Mouse (Mus musculus): ENCODE data around the gene Xkr7.

The Xkr7 gene

DNA sequence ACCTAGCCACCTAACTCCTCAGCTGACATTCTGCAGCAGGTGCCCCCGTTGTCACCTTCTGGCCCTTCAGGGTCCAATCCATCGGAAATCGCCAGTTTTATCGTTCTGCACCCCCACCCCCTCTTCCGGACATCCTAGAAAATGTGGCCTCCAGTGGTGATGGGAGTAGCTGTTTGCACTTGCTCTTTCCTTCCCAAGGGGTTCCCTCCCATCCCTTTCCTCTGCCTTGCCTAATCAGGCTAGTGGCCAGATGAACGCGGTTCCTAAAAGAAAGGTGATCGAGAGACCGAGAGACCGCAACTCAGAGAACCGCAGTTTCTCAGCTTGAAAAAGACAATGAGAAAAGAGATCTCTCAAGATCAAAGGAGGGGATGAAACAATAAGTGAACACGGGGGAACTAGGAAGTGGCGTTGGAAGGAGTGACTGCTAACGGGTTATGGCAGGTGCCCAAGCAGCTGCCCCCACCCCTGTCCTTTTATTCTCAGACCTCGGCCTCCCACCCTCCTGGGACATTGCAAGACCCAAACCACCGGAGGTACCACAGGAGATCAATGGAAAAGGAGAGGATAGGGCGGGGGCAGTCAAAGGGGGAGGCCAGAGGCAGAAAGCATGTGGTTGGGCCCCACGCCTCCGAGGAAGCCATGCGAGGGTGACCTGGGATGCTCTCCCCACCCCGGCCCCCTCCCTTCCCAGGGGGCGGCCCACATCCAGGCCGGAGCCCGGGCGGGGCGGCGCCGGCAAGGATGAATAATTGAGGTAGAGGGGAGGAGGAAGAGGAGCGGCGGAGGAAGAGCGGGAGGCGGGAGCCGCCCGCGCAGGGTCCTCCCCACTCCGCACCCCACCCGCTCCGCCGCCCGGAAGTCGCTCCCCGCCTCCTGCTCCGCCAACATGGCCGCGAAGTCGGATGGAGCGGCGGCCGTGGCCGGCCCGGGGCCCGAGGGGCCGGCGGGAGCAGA is at the start of gene Xkr7:
Gene Xkr7 (plus strand): TSS at position 727 of the 957 bp plus-strand sequence.
- DNase-seq (ENCODE audit: low read depth) = no peak

DNA sequence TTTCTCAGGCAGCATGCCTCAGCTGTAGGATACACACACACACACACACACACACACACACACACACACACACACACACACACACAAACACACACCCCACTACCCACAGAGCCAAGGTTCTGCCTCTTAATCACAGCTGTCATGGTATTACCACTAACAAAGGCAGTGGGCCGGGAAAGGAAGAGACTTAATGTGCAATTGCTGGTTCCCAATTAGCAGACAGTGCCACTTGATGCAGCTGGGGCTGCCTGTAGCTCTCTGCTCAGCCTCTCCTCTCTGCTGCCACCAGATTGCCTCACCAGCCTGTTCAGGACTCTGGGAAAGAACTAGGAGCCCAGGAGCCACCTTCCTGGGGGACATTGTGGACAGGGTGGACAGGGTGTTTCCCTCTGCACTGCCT is 46.1 kb upstream of the Xkr7 start:
- no peak for DNase-seq (ENCODE audit: low read depth)

DNA sequence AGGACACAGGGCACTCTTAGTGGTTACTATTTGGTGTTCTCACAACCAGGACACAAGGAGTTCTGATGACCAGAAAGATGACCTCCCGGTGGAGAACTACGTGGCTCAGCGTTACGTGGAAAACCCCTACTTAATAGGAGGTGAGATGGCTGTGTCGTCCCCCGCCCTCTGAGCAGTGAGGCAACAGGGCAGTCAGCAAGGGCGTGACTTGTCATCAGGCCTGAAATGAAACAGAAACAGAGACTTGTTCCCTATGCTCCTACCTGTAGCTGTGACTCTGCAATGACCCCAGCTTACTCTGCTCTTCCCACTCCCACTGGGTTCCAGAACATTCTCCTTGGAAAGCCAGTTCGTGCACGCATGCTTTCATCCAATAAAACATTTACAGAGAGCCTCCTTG is 40.1 kb upstream of the Xkr7 start:
- DNase-seq (ENCODE audit: low read depth) = no peak

DNA sequence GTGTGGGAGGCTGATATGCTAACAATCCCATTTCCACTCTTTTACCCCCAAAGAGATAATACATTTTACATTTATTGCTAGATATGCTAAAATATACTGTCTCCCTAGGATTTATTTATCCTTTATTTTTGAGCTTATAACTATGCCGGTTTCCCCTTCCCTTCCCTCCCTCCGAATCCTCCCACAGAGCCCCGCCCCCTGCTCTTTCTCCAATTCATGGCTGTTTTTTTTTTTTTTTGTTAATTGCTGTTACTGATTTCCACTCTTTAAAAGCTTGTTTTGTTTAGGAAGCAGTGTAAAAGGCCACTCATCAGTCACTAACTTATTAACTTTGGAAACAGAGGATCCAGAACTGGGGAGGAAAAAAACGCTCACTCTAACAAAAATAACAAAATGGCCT is 34.6 kb upstream of the Xkr7 start:
- DNase-seq (ENCODE audit: low read depth) = no peak

DNA sequence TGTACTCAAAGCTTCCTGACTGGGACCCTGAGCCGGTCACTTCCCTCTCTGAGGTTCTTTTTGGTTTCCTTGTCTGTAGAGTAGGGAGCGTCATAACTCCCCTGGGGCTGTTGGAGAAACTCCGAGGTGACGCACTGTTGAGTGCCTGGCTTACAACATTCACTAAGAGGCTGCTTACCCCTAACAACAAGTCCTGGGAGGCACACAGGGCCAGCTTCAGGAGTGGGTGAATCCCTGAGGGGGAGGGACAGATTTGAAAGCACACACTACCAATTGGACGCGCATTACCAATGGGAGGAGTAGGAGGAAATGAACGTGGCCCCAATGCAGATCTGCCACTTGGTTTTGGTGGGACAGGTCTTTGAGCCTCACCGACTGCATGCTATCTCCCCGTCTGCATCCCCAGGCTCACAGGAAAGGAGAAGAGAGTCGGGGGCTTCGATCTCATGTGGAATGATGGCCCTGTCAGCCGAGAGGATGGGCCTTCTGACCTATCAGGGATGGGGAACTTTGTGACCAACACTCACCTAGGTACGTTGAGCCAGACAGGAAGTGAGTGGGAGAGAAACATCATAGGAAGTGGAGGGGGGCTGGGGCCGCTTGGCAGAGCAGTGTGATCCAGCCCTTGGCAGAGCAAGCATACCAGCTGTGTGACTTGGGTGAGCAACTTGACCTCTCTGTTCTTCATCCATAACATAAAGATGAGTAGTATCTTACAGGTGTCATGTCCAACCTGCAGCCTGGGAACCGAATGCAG is 29.0 kb upstream of the Xkr7 start:
- DNase-seq (ENCODE audit: low read depth) = no peak

DNA sequence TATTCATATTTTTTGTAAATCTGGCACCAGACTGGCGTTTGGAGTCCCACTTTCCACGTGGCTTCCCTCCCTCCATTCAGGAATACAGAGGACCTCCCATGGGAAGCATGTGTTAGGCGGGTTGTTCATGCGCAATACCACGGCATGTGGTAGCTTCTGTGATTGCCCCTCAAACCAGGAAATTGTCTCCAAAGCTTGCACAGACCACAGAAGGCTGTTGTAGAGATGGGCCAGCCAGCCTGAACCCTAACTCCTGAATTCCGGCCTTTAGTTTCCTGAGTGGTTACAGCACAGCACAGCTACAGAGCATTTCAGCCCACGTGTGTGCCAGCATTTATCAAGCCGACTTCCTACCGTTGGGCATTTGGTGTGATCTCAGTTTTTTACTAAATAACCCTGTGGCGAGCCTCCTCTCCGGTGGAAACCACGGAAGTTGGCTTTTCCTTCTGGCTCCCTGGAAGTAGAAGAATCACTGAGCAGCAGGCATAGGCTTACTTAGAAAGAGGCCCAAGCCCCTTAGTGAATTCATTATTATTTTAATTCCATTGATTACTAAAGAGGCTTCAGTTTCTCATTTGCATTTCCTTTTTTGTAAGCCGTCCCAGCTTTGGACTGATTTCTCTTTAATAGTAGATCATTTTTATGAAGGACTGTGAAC is 27.8 kb upstream of the Xkr7 start:
- no peak for DNase-seq (ENCODE audit: low read depth)

DNA sequence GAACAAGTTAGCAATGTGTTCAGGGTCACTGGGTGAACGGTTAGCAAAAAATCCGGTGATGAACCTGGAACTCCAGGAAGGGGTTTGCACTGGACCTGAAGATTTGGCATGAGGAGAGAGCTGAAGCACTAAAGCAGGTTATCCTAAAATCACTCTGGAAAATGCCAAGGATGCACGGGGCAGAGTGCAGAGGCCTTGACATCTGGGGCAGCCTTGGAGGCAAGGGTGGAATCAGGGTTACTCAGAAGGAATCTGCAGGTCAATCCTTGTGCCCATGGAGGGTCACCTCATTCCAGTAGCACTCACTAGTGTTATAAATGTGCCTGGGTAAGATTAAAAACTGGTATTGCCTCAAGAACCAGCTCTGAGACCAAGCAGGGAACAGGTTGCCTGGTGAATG is 25.7 kb upstream of the Xkr7 start:
- no peak for DNase-seq (ENCODE audit: low read depth)

DNA sequence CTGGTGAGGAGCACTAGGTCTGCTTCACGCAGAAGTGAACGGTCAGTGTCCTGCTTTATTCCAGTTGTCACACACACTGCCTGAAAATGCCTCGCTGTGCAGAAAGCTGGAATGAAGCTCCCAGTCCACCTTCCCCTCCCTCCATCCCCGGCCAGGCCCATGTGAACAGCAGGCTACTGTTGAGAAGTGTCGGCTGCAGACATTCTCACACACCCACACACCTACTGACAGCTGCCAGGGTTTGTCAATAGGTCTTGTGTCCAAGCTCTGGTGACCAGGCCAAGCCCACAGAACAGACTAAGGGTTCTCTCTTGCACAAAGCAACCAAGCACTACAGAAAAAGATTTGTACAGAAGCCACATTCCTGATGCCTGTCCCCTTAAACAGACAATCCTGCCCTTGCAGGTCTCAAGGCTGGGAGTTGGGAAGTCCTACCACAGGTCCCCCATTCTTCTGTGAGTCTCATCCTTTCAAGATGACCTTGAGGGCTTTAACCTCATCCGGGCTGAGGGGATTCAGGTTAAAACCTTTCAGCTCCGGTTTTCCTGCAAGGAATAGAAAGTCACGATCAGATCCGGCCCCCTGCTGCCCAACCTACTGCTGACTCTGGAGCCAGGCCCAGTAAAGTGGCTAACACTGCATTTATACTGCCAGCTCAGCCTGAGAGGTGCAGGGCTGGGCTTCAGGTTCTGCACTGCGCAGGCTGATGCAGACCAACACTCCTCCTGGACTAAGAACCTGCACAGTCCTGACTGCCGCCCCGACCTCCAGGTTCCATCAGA is 22.3 kb upstream of the Xkr7 start:
- DNase-seq (ENCODE audit: low read depth) = peak; percentile 55

DNA sequence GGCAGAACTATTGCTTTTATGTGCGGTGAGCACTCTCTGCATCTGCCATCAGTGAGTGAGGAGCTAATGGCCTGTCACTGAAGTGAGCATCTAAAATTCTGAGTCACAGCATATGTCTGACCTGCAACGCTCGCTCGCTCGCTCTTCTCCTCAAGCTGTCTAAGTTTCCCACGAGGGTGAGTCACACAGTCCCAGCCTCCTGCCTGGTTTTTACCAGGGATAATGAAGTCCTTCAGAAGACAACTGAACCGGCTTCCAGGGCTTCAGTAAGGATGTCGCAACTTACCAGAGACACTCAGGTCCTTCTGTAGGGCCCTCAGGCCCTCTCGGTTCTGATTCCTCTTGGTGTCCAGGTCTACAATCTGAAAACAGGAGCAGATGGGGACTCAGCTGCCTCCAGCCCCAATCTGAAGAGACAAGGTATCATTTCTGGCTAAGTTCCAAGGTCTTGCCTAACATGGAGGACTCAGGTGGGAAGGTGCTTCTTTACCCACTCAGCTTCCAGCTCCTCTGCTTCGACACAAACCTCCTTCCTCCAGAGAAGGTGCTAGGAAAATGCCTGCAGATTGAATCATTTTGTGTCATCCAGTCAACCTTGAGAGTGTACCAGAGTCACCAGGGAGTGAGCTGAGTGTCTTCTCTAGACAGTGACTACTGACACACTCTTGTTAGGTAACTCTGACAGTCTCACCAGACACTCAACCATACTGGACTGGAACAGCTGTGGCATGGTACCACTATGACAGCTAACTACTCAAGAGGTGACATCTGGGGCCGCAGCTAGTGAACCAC is 17.7 kb upstream of the Xkr7 start:
- no peak for DNase-seq (ENCODE audit: low read depth)

DNA sequence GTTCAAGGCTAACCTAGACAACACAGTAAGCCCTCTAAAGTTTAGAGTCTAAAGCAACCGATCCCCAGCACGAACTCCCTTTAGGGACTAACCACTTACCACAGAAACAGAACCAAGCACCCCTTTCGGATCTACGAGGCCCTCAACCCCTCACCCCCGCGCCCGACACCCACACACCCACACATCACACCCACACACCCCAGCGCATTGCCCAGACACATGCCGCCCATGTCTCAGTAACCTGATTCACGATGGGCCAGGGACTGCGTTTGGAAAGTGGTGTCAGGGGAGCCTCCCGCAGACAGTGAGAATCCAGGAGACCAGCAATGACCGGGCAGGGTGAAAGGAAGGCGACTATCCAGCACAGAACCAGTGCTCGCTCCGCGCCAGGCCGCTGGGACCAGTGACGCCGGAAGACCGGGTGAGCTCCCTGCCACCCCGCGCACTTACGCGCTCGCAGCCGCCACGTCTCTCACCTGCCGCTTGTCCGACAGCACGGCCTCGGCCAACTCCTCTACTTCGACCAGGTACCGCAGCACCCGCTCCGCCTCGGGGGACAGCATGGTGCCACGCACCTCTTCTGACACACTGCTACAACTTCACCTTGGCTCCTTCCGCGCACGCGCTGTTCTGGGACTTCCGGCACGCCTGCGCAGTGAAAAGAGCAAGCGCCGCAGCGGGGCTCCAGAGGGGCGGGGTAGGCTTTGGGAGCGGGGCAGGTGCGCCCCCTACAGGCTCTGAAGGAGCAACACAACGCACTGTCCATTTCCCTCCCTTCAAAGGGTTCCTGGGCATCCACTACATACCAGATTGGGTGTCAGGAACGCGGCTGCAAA is 16.7 kb upstream of the Xkr7 start, which contains the start of gene Pdrg1:
Gene Pdrg1 (minus strand): TSS at position 670 of the 836 bp plus-strand sequence.
- DNase-seq (ENCODE audit: low read depth) = peak; percentile 74

DNA sequence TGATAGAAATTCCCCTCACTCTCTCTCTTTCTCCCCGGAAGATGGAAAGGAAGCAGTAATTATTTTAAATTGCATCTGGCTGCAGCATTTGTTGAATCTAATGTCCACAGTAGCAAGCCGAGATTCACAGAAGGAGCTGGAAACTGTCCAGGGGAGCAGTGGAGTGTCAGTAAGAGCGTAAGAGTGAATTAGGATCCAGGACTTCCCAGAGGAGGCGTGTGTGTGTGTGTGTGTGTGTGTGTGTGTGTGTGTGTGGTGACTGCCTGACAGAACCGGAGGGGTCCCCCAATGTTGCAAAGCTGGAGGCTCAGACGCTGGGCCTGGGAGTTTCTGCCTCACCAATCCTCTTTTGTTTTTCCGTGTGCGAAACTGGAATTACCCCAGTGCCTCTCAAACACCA is 15.8 kb upstream of the Xkr7 start:
- DNase-seq (ENCODE audit: low read depth) = no peak

DNA sequence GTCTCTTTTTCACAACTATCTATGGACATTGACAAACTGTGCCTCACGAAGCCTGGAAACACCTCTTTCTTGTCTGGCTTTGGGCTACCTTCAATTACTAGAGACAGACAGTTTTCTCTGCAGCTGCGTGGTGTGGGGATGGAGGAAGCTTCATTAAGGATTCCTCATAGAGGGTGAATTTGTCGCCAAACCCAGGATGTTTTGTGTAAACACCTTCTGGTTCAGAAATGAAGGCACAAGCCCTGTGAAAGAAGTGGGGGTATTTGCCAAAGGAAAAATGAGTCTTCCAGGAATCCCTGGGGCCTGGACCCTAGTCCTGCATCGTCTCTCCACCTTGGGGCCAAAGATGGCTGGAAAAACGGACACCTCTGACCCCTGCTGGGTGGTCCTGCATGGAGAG is 14.9 kb upstream of the Xkr7 start:
- no peak for DNase-seq (ENCODE audit: low read depth)

DNA sequence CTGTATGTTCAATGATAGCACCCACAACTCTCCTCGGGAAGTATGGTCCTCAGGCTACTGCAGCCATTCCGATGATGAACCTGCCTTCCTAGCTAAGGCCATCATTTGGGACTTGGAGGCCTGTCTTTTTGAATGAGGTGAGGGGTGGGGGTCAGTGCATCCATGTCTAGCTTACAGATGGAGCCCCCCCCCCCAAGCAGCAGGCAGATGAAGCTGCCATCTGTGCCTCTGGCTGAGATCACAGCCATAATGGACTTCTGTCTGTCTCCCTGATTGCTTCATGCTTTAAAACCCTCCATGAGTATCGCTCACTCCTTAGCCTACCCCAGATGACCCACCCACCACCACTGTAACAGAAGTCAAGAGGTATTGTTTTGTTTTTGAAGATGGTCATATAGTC is 12.3 kb upstream of the Xkr7 start:
- DNase-seq (ENCODE audit: low read depth) = no peak

DNA sequence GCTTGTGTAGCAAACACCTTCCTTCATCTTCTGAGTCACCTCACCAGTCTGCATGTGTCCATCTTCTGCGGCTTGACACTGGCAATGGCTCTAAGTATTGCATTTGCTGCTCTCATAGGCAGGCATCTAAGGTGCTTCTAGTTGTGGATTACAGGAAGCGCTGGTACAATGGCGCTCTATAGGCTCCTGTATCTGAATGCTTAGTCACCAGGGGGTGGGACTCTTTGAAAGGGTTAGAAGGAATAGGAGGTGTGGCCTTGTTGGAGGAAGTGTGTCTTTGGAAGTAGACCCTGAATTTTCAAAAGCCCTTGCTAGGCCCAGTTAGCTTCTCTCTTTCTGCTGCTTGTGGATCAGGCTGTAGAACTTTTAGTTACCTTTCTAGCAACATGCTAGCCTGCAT is 10.5 kb upstream of the Xkr7 start:
- DNase-seq (ENCODE audit: low read depth) = no peak

DNA sequence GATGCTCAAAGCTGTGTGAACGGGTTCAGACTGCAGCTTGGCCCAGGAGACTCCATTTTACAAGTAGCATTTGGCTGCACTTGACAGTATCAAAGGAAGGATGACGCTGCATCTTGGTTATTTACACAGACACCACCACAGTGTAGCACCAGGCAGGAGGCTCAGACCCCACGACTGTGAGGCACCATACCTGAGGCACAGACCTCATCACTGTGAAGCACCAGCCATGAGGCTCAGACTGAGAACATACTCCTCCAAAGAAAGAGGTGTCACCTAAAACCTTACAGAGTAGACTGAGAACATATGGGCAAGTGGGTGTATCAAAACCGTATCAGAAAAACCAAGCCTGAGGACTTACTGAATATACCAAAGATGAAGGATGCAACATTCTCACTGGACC is 8.8 kb upstream of the Xkr7 start:
- DNase-seq (ENCODE audit: low read depth) = no peak

DNA sequence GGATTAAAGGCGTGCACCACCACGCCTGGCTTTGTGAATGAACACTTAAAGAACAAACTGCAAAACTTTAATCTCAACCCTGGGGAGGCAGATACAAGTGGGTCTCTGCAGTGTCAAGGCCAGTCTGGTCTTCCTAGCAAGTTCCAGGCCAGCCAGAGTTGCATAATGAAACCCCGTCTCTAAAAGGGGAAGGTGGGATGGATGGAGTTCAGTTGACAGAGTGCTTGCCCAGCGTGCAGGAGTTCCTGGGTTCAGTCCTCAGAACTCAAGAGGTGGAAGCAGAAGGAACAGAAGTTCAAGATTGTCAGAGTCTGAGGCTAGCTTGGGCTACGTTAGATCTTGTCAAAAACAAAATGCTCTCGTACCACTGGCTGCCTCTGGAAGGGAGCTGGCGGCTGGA is 5.6 kb upstream of the Xkr7 start:
- DNase-seq (ENCODE audit: low read depth) = no peak

DNA sequence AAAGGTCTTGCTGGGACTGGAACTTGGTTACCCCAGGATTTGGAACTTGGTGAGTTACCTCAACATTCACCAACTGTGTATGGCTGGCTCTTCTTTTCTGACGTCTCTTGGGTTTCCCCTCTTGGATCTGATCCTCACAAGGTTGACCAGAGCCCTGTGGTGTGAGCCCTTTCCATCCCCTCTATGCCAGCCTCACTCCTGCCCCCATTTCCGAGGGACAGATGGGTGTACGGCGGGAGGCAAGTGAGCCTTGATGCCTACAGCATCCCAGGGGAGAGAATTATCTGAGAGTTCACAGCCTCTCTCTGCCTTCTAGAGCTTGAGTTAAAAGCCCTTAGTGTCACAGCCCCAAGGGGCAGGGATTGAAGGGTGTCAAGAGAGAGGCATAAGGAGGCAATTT is 4.2 kb upstream of the Xkr7 start:
- no peak for DNase-seq (ENCODE audit: low read depth)

DNA sequence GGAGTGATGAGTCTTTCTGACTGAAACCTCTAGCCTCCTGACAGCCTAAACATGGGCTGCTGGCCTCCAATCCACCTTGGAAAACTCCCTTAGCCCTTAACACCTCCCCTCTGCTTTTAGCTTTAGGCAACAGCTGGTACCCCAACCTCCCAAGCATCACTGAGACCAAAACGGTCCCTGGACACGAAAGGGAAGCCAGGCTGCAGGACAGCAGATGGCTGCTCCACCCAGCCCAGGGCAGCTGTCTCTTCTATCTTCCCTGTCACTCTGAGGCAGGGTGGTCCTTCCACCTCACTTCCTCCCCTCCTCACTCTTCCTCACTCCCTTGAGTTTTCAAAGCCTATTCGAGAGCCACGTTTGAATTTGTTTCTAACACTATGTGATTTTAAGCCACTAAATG is 1.2 kb upstream of the Xkr7 start:
- DNase-seq (ENCODE audit: low read depth) = no peak

DNA sequence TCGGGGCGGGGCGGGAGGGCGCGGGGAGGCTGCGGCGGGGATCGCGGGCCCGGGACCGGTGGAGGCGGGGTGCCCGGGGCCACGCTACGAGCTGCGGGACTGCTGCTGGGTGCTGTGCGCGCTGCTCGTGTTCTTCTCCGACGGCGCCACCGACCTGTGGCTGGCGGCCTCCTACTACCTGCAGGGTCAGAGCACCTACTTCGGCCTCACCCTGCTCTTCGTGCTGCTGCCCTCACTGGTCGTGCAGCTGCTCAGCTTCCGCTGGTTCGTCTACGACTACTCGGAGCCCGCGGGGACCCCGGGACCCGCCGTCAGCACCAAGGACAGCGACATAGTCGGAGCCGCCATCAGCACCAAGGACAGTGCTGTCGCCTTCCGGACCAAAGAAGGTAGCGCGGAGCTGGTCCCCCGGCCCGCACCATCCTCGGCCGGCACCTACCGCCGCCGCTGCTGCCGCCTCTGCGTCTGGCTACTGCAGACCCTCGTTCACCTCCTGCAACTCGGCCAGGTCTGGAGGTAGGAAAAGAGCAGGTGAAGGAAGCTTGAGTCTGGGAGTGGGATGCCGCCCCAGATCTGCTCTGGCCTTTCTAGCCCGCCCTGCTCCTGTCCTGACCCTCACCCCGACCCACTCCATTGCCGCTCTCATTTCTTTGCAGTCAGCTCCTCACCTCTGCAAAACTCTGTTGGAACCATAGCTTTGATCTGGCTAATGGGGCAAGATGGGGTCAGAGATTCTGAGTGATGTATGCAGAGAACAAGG is 611 bp downstream of the Xkr7 start:
- no peak for DNase-seq (ENCODE audit: low read depth)

Measured in fibroblast of lung, adult 2 months (primary cell).